Mouse (Mus musculus): ENCODE data around the gene Cpm. TPM values are rescaled to one million over a fixed set of nuclear protein-coding genes. Genes with fewer than 3 reads are reported as not detected.

Gene Cpm
- polyA plus RNA-seq, 1 experiment from 2014 or later = 5.0 TPM

GRCm38 (mm10) chr10:117655908-117656661 is 26.8 kb downstream of the Cpm start:
- DNase-seq (ENCODE audit: low spot score) (no peak), ATAC-seq (replicated peaks; ENCODE audit: low FRiP score) (no peak)
- H3K9me3 ChIP-seq (ENCODE audit: control insufficient read depth, low read length) = no peaks in the 10 kb centered on the region
- no peak overlapping the region for H3K27ac ChIP-seq (ENCODE audit: low read depth, low read length)
- no peak overlapping the region for H3K4me2 ChIP-seq (ENCODE audit: low read depth, low read length, severe bottlenecking)
- no peak overlapping the region for H3K4me3 ChIP-seq (ENCODE audit: low read depth, low read length)
- no peaks in the 10 kb centered on the region for H3K36me3 ChIP-seq (ENCODE audit: control insufficient read depth, insufficient read depth, low read length)
- no peak overlapping the region for H3K9ac ChIP-seq (ENCODE audit: low read length)
- H3K27me3 ChIP-seq (ENCODE audit: control insufficient read depth, insufficient read depth, low read length) = no peaks in the 10 kb centered on the region
- WGBS = 62% methylated on average over 7 of the region's 7 CpGs
- no peaks in the 10 kb centered on the region for H3K4me1 ChIP-seq (replicated peaks; ENCODE audit: control insufficient read depth, insufficient read depth, low read length)

DNA sequence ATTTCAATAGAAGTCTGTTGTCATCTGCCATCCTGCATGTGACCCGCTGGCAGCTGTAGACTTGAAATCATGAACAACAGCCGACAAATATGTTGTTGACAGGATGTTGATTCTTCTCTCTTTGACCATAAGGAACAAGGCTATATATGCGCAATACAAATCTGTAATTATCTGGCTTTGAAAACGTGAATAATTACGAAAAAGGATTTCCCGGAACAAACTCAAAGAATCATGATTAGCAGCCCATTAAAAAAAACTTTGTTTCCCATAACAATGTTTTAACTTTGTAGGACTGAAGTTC is 27.3 kb downstream of the Cpm start:
- DNase-seq (ENCODE audit: low spot score) = no peak
- H3K36me3 ChIP-seq (ENCODE audit: control insufficient read depth, insufficient read depth, low read length) = no peaks in the 10 kb centered on the region
- H3K4me2 ChIP-seq (ENCODE audit: low read depth, low read length, severe bottlenecking) = no peak overlapping the region
- H3K9ac ChIP-seq (ENCODE audit: low read length) = no peak overlapping the region
- no peak for ATAC-seq (replicated peaks; ENCODE audit: low FRiP score)
- no peak overlapping the region for H3K4me3 ChIP-seq (ENCODE audit: low read depth, low read length)
- WGBS = 90% methylated on average over 6 of the region's 6 CpGs
- H3K9me3 ChIP-seq (ENCODE audit: control insufficient read depth, low read length) = no peaks in the 10 kb centered on the region
- no peak overlapping the region for H3K27ac ChIP-seq (ENCODE audit: low read depth, low read length)
- H3K4me1 ChIP-seq (replicated peaks; ENCODE audit: control insufficient read depth, insufficient read depth, low read length) = no peaks in the 10 kb centered on the region
- no peaks in the 10 kb centered on the region for H3K27me3 ChIP-seq (ENCODE audit: control insufficient read depth, insufficient read depth, low read length)

- WGBS = 82% methylated on average over 7 of the region's 7 CpGs
- H3K27me3 ChIP-seq (ENCODE audit: control insufficient read depth, insufficient read depth, low read length) = no peaks in the 10 kb centered on the region
- H3K27ac ChIP-seq (ENCODE audit: low read depth, low read length) = no peak overlapping the region
- H3K4me2 ChIP-seq (ENCODE audit: low read depth, low read length, severe bottlenecking) = no peak overlapping the region
- H3K9me3 ChIP-seq (ENCODE audit: control insufficient read depth, low read length) = no peaks in the 10 kb centered on the region
- no peak overlapping the region for H3K9ac ChIP-seq (ENCODE audit: low read length)
- no peaks in the 10 kb centered on the region for H3K36me3 ChIP-seq (ENCODE audit: control insufficient read depth, insufficient read depth, low read length)
- H3K4me3 ChIP-seq (ENCODE audit: low read depth, low read length) = no peak overlapping the region
- no peaks in the 10 kb centered on the region for H3K4me1 ChIP-seq (replicated peaks; ENCODE audit: control insufficient read depth, insufficient read depth, low read length)
- DNase-seq (ENCODE audit: low spot score) (no peak), ATAC-seq (replicated peaks; ENCODE audit: low FRiP score) (no peak)
Observed at GRCm38 (mm10) chr10:117656985-117657658, 27.8 kb downstream of the Cpm start.

DNA sequence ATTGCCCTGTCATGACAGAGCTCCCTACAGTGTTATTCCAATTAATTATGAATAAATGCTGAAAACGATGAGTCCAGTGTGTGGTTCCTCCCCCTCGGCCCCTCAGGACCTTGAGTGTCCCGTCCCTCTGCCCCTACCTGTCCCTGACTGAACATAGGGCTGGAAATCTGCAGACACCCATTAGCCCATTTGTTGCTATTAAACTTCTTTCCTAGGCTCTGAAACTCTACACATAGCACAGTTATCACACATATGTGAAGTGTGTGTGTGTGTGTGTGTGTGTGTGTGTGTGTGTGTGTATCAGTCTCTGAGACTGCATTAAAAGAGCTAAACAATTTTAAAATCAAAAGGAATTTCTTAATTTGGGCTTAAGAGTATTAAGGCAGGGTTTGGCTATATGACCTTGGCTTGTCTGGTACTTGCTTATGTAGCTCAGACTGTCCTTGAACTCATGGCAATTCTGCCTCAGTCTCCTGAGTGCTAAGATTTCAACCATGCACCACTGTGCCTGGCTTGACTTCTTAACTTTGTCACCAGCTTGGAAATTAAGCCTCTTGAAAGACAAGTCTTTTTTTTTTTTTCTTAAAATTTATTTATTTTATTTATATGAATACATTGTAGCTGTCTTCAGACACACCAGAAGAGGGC is 28.5 kb downstream of the Cpm start:
- Histone ChIP-seq H3K27ac (ENCODE audit: low read depth, low read length) (no peak overlapping the region), H3K9me3 (ENCODE audit: control insufficient read depth, low read length) (no peaks in the 10 kb centered on the region), H3K4me2 (ENCODE audit: low read depth, low read length, severe bottlenecking) (no peak overlapping the region), H3K9ac (ENCODE audit: low read length) (no peak overlapping the region), H3K4me1 (replicated peaks; ENCODE audit: control insufficient read depth, insufficient read depth, low read length) (no peaks in the 10 kb centered on the region), H3K4me3 (ENCODE audit: low read depth, low read length) (no peak overlapping the region), H3K36me3 (ENCODE audit: control insufficient read depth, insufficient read depth, low read length) (no peaks in the 10 kb centered on the region), H3K27me3 (ENCODE audit: control insufficient read depth, insufficient read depth, low read length) (no peaks in the 10 kb centered on the region)
- no peak for ATAC-seq (replicated peaks; ENCODE audit: low FRiP score)
- WGBS = 90% methylated on average over 3 of the region's 3 CpGs
- no peak for DNase-seq (ENCODE audit: low spot score)

- DNase-seq (ENCODE audit: low spot score) (no peak), ATAC-seq (replicated peaks; ENCODE audit: low FRiP score) (no peak)
- H3K4me3 ChIP-seq (ENCODE audit: low read depth, low read length) = no peak overlapping the region
- H3K4me2 ChIP-seq (ENCODE audit: low read depth, low read length, severe bottlenecking) = no peak overlapping the region
- no peaks in the 10 kb centered on the region for H3K9me3 ChIP-seq (ENCODE audit: control insufficient read depth, low read length)
- H3K27me3 ChIP-seq (ENCODE audit: control insufficient read depth, insufficient read depth, low read length) = no peaks in the 10 kb centered on the region
- WGBS = 94% methylated on average over 14 of the region's 14 CpGs
- no peak overlapping the region for H3K9ac ChIP-seq (ENCODE audit: low read length)
- H3K4me1 ChIP-seq (replicated peaks; ENCODE audit: control insufficient read depth, insufficient read depth, low read length) = no peaks in the 10 kb centered on the region; the same call in 1 of the 2 replicates
- H3K36me3 ChIP-seq (ENCODE audit: control insufficient read depth, insufficient read depth, low read length) = no peaks in the 10 kb centered on the region
- H3K27ac ChIP-seq (ENCODE audit: low read depth, low read length) = no peak overlapping the region
Observed at GRCm38 (mm10) chr10:117658522-117659429, 29.5 kb downstream of the Cpm start.

DNA sequence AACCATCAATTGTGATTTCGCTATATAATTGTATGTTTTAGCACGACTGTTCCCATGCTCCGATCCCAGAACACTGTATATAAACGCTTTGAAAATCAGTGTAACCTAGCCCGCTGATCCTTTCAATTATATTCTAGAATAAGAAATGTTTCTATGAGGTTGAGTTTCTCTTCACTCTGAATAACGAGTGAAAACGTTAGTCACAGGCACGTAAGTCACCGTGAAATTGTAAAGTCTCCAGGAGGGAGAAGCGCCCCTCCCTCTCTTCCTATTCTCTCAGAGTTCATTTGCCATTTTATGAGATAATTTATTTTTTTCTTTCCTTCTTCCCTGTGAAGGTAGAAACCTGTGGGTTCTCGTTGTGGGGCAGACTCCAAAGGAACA is 30.1 kb downstream of the Cpm start:
- WGBS = 77% methylated on average over 11 of the region's 11 CpGs
- H3K27me3 ChIP-seq (ENCODE audit: control insufficient read depth, insufficient read depth, low read length) = no peaks in the 10 kb centered on the region
- no peak for DNase-seq (ENCODE audit: low spot score)
- no peak overlapping the region for H3K4me2 ChIP-seq (ENCODE audit: low read depth, low read length, severe bottlenecking)
- no peak overlapping the region for H3K4me3 ChIP-seq (ENCODE audit: low read depth, low read length)
- H3K27ac ChIP-seq (ENCODE audit: low read depth, low read length) = no peak overlapping the region
- no peaks in the 10 kb centered on the region for H3K9me3 ChIP-seq (ENCODE audit: control insufficient read depth, low read length)
- no peak for ATAC-seq (replicated peaks; ENCODE audit: low FRiP score)
- H3K36me3 ChIP-seq (ENCODE audit: control insufficient read depth, insufficient read depth, low read length) = no peaks in the 10 kb centered on the region
- H3K9ac ChIP-seq (ENCODE audit: low read length) = no peak overlapping the region
- no peaks in the 10 kb centered on the region; the same call in 1 of the 2 replicates for H3K4me1 ChIP-seq (replicated peaks; ENCODE audit: control insufficient read depth, insufficient read depth, low read length)

- no peaks in the 10 kb centered on the region for H3K27me3 ChIP-seq (ENCODE audit: control insufficient read depth, insufficient read depth, low read length)
- DNase-seq (ENCODE audit: low spot score) (no peak), ATAC-seq (replicated peaks; ENCODE audit: low FRiP score) (no peak)
- no peak overlapping the region for H3K9ac ChIP-seq (ENCODE audit: low read length)
- no peaks in the 10 kb centered on the region; the same call in 1 of the 2 replicates for H3K4me1 ChIP-seq (replicated peaks; ENCODE audit: control insufficient read depth, insufficient read depth, low read length)
- H3K36me3 ChIP-seq (ENCODE audit: control insufficient read depth, insufficient read depth, low read length) = no peaks in the 10 kb centered on the region
- WGBS = 71% methylated on average over 11 of the region's 11 CpGs
- H3K4me2 ChIP-seq (ENCODE audit: low read depth, low read length, severe bottlenecking) = no peak overlapping the region
- H3K4me3 ChIP-seq (ENCODE audit: low read depth, low read length) = no peak overlapping the region
- no peak overlapping the region for H3K27ac ChIP-seq (ENCODE audit: low read depth, low read length)
- no peaks in the 10 kb centered on the region for H3K9me3 ChIP-seq (ENCODE audit: control insufficient read depth, low read length)
Observed at GRCm38 (mm10) chr10:117659819-117660218, 30.5 kb downstream of the Cpm start.

DNA sequence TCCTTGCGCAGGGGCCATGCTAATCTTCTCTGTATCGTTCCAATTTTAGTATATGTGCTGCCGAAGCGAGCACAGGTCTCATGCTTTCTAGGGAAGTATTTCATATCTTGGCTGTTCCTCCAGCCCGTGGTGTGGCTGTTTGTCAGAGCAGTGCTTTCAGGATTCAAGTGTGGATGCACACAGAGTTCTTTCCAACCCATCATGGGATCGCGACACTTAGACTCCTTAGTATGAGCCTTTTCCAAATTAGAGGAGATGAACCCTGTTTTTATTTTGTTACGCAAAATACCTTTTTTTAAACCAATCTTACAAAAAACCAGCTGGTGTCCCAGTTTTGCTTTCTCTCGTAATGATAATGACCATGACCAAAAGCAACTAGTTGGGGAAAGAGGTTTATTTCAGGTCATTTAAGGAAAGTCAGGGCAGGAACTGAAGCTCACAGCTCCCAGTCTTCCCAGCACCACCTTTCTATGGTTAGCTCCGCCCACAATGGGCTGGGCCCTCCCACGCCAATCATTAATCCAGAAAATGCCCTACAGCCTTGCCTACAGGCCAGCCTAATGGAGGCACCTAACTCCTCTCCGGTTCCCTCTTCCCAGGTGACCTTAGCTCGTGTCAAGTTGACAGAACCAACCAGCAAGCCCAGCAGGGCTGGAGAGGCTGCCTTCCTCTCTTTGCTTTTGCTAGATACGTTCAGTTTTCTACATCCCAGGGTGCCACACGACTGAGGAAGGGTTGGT is 33.2 kb downstream of the Cpm start:
- Histone ChIP-seq H3K4me2 (ENCODE audit: low read depth, low read length, severe bottlenecking) (no peak overlapping the region), H3K27ac (ENCODE audit: low read depth, low read length) (no peak overlapping the region), H3K27me3 (ENCODE audit: control insufficient read depth, insufficient read depth, low read length) (no peaks in the 10 kb centered on the region), H3K36me3 (ENCODE audit: control insufficient read depth, insufficient read depth, low read length) (no peaks in the 10 kb centered on the region), H3K4me3 (ENCODE audit: low read depth, low read length) (no peak overlapping the region), H3K9ac (ENCODE audit: low read length) (no peak overlapping the region), H3K9me3 (ENCODE audit: control insufficient read depth, low read length) (no peaks in the 10 kb centered on the region), H3K4me1 (replicated peaks; ENCODE audit: control insufficient read depth, insufficient read depth, low read length) (no peaks in the 10 kb centered on the region; the same call in 1 of the 2 replicates)
- WGBS = 83% methylated on average over 15 of the region's 15 CpGs
- ATAC-seq (replicated peaks; ENCODE audit: low FRiP score) (no peak), DNase-seq (ENCODE audit: low spot score) (no peak)
